Mouse (Mus musculus) cerebellum, postnatal 14 days (tissue): ENCODE data around the gene Rtl5.
A peak's percentile ranks its signal among the peaks of the same experiment; 100 is the strongest.

ENCODE experiments used
- DNase-seq, 2 experiments: peaks; one replicate each; pipeline ENCODE4 v3.0.0; 2021; ENCODE audit warnings: mixed read lengths in 2 of 2

Gene Rtl5

DNA sequence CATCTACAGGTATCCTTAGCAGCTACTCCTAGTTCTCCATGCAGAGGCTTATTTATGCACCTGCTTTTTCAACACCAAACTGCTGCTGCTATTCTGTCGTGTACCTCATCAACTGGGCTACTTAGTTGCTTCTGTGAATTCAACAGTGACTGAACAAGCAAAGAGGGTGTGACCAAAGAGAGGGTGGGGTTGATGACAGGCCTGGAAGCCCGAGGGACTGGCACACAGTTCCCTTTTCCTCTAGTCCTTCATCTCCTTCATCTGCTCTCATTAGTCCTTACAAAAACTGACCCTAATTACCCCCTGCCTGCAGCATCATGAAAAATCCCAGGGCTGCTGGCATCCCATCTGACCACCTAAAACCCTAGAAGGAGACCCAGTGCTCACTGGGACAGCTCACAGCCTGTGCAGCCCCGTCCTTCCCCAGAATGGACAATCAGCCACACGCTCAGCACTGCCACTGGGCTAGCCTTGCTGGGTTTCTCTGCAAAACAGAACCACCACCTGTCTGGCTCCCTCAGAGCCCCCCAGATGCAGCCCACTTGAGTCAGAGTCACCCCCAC, 5.8 kb downstream of the Rtl5 start:
- DNase-seq = no peak

GRCm38 (mm10) chrX:102064062-102064461, 7.0 kb downstream of the Rtl5 start:
- DNase-seq = no peak

GRCm38 (mm10) chrX:102060891-102061290, 10.2 kb downstream of the Rtl5 start:
- peak; percentile 65 to 68 for DNase-seq

DNA sequence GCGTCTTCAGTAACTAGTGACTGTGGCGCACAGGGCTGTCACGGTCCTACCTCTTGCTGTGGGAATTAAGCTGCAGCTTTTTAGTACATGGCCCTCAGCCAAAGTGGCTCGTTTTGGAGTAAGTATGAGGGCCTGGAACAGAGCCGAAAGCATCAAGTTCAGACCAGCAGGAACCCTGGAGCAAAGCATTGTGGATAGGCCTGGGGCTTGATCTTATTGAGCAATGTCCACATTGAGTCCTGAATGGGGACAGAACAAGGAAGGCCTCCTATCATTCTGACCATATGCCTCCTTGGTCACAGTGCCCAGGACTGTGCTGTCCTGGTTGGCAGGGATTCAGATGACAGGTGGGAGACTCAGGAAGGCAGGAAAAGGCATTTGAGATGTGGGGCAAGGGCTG, 10.9 kb downstream of the Rtl5 start:
- DNase-seq = peak; percentile 84 to 92

GRCm38 (mm10) chrX:102059437-102059836, 11.7 kb downstream of the Rtl5 start:
- peak; percentile 48 to 52 for DNase-seq

DNA sequence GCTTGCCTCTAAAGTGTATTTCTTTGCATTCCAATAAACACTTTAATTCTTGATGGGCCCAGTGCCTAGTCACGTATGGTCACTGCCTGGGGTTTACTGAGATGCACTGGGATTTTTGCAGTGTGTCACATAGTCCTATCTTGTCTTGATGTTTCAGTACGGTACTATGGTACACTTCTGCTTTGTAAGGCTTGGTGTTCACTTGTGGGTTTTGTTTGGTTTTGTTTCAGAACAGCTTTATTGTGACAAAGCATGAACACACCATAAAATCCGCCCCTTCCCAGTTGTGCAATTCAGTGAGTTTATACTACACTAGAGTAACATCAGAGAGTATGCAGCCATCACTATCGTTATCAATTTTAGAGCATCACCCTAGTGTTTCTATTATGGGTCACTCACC, 17.1 kb downstream of the Rtl5 start:
- DNase-seq = no peak

DNA sequence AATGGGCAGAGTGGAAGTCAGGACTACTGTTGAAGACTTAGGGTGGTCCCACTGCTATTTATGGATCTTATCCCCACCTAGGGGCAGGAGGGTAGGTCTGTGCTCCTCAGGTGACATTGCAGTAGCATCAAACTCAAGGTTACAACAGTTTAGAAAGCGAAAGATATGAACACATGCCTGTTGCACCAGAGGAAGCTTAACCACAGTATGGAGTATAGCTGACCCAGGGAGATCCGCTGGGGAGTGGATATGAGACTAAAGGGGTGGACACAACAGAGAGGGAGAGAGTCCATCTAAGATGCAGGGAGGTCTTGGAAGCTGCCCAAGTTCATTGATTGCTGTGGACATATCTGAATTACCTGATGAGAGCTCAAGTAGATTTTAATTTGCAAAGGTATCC, 17.7 kb downstream of the Rtl5 start:
- DNase-seq = no peak

GRCm38 (mm10) chrX:102051225-102051624, 19.9 kb downstream of the Rtl5 start:
- DNase-seq = no peak

- DNase-seq = no peak
Observed at GRCm38 (mm10) chrX:102050552-102050951, 20.6 kb downstream of the Rtl5 start.

GRCm38 (mm10) chrX:102042386-102042785, 28.7 kb downstream of the Rtl5 start:
- no peak for DNase-seq

GRCm38 (mm10) chrX:102041562-102041961, 29.5 kb downstream of the Rtl5 start:
- DNase-seq = peak in 1 of 2 experiments; percentile 38

DNA sequence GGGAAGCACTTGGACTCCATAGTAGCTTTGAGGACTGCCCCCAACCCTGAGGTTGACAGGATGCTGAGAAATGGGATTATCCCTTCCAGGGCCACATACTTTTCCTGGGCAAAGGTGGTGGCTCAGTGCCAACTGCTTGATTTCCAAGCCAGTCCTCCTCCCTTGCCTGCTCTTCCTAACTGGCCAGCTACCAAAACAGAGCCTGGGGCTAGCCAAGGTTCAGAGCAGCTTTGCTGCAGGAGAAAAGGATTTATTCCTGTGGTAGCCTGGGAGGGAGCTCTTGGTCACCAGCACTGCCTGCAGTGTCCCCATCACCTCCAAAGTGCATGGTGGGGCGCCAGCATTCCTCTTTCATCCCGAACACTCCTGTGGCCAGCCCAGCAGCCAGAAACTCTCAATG, 33.6 kb downstream of the Rtl5 start:
- DNase-seq = peak; percentile 54 to 76

- no peak for DNase-seq
Observed at GRCm38 (mm10) chrX:102036866-102037361, 34.2 kb downstream of the Rtl5 start.

- DNase-seq = no peak
Observed at GRCm38 (mm10) chrX:102035671-102036070, 35.4 kb downstream of the Rtl5 start.

DNA sequence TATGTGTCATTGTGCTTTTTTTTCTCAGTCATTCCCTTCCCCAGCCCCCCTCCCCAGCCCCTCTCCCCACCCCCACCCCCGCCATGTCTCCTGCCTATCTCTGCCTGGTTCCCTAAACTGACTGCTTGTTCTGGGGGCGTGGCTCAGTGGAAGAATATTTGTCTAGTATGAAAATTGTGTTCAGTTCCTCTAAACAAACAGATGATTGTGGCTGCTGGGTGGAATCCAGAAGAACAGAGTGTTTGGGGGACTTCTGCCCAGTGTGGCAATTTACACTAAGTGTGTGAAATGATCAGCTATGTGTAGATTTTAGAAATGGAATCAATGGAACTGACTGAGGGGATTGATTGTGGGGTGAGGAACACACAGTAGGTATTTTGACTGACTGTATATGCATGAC, 37.5 kb downstream of the Rtl5 start:
- DNase-seq = no peak

DNA sequence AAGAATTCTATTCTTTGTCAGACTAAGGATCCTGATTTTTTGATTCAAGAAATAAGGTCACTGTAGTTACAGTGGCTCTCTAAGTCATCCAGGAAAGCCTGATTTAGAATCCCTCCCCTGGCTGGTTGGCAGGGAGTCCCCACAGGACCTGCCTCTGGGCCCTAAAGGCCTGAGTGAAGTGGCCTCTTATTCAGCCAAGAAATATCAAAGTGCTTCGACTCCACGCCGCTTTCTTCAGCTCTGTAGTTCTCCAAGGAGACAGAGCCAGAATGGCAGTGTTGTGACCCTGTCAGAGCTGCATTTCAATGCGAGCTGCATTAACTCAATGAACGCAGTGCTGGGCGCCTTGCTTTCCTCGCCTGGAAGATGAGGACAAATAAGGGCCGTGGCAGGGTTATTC, 38.7 kb downstream of the Rtl5 start:
- no peak for DNase-seq

- no peak for DNase-seq
Observed at GRCm38 (mm10) chrX:102031851-102032250, 39.3 kb downstream of the Rtl5 start.

- DNase-seq = no peak
Observed at GRCm38 (mm10) chrX:102024976-102025375, 46.1 kb downstream of the Rtl5 start.

- peak; percentile 43 to 70 for DNase-seq
Observed at GRCm38 (mm10) chrX:102019471-102020240, 51.4 kb downstream of the Rtl5 start.

DNA sequence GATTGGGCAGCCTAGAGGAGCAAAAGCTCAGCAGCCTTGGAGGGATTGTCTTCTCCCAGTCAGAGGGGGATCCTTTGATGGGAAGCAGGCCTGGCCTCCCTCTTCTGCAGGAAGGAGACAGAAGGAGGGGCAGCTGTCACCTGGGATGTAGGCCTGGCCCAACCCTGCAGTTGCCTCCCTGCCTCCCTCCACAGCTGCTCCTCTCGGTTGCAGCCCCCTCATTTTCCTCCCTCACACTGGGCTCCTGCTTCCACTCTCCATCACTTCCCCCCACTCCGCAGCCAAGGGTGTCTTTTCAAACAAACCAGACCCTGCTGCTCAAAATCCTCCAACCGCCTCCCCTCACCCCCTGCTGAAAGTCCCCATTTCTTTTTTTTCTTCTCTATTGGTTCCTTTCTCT, 52.2 kb downstream of the Rtl5 start:
- no peak for DNase-seq

DNA sequence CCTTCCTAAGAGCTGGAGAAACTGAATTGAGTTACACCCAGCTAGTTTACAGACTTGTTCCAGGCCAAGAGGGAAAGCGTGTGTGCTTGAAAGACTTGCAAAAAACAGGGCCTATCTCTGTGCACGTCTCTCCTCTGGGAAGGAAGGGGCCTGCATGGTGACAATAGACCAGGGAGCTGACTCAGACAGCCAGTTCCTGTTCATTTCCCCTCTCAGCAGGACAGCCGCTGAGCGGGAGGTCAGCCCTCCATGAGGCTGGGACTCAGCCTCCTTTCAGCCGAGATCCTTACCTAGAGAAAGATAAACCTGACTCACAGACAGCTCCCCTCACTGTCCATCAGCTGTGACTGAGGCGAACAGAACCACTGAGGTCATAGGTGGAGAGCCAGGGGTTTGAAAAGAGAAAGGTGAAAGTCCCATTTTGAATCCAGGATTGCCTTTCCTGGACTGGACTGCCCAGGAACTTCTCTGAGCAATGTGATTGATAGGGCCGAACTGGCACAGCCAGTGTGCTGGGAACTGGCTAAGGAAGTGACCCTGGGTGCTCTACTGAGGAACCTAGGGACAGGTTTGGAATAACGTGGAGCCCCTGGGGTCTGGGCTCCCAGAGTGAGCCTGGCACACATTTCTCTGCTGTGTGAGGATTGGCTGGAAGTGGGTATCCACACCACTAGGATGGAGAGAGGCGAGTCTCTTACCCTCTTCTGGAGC, 53.7 kb downstream of the Rtl5 start:
- no peak for DNase-seq
